Mouse (Mus musculus) liver (tissue): ENCODE data around the gene Tns4.
A peak's percentile ranks its signal among the peaks of the same experiment; 100 is the strongest.

Experiments used
- DNase-seq: peaks from one replicate; pipeline ENCODE4 v3.0.0-alpha.2; 2020; ENCODE audit warnings: mixed read lengths

Gene Tns4

DNA sequence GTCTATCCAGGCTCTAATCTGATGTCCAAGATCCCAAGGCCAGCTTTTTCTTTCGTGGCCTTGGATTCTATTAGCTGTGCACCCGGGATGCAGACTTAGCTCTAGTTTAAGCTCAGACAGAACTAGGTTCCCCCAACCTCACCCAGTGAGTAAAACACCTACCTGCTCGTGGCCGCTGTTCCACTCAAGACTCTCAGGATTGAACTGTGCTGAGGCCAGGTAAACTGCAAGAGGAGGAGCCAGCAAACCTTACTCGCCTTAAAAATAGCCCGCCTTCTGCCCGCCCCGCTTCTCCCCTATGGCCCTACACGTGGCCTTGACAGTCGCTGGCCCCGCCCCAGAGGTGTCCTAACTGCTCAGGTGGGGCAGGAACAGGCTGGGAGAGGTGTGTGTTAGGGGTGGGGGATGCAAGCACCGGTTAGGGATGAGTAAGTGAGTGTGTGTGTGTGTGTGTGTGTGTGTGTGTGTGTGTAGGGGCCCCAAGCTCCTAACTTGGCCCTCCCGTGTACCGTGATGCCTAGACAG is at the start of gene Tns4:
Gene Tns4, minus strand, starts transcription at position 230 of the 525 bp plus-strand sequence.
- no peak for DNase-seq

DNA sequence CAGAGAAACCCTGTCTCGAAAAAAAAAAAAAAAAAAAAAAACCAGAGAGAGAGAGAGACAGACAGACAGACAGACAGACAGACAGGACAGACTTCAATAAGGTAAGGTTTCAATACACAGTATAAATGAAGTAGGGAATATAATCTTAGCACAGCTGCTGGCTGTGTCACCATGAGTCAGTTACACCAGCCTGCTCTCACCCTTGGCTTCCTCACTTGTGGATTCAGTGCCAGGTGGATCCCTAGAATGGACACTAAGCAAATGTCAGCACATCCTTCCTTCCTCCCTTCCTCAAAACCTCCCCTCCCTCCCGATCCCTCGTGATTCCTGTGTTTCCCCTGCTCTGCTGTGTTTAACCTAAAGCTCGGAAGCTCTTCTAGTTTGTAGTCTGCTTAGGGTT is 48.3 kb upstream of the Tns4 start:
- DNase-seq, result no peak

DNA sequence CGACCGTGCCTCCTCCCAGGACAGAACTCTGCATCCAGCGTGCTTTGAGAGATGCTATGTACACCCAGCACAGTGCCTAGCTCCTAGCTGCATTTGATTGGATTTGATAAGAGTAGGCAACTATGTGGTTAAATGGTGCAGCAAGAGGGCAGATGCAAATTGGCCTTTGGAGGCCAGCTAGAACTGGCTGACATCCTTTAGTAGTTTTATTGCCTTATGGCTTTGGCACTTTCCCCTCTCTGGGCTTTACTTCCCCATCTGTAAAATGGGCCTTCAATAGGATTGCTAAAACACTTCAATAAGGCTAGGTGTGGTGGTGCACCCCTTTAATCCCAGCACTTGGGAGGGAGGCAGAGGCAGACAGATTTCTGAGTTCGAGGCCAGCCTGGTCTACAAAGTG is 47.9 kb upstream of the Tns4 start:
- DNase-seq, result no peak

DNA sequence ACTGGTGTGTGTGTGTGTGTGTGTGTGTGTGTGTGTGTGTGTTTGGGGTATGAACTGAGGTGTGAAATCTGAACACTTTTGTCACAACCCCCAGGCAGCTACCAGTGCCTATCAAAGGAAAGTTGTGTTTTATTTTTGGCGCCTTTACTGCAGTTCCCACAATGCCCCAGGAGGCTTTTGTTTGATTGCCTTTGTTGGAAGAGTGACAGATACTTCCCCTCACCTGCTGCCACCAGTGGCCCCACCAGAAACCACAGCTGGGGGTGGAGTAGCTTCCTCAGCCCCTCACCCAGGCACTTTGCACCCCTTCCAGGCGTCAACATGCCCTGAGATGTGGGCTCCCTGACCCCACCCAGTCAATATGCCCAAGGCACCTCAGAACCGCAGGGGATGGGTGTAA is 47.3 kb upstream of the Tns4 start:
- no peak for DNase-seq

DNA sequence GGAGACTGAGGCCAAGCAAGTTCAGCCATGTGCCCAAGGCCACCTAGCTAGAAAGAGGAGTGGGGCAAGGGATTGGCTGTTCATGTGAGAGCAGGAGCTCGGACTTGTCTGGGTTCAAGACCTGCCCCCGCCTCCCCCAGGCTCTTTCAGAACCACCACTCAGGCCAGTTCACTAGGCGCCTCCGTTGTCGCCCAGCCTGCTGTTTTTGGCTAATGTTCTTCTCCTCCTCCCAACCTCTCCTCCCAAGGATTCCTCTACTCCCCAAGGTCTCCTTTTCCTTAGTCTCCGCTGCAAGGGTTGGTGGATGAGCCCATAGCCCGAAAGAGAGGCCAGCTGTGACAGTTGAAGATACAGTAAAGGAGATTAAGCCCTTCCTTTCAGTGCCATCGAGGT is 45.9 kb upstream of the Tns4 start:
- DNase-seq, result no peak

DNA sequence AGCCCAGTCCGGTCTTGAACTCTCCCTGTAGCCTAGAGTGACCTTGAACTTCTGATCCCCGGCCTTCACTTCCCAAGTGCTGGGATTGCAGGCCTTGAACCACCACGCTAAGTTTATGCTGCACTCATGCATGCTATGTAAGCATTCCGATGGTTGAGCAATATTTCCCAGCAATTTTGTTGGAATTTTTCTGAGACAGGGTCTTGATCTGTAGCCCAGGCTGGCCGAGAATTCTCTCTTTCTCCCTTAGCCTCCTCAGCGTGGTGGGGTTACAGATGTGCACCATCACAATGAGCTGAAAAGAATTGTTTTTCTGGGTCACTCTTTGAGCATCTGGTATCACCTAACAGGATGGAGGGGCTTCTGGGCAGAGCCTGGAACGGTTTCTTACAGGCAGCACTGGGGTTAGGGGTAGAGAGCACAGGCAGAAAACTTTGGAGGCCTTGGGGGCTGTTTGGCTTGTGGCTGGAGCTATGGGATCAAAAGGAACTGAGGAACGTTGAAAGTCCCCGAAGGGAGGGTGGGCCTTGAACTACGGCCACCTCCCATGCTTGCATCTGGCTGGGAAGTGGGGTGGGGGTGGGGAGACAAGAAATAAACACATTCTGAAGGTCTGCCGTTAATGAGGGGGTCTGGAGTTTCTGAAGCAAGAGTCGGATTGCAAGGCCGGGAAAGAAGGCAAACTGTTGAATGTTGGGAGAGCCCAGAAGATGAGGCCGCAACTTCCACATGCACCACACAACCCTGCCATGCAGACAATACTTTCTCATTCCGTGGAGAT is 45.4 kb upstream of the Tns4 start:
- DNase-seq, result no peak

DNA sequence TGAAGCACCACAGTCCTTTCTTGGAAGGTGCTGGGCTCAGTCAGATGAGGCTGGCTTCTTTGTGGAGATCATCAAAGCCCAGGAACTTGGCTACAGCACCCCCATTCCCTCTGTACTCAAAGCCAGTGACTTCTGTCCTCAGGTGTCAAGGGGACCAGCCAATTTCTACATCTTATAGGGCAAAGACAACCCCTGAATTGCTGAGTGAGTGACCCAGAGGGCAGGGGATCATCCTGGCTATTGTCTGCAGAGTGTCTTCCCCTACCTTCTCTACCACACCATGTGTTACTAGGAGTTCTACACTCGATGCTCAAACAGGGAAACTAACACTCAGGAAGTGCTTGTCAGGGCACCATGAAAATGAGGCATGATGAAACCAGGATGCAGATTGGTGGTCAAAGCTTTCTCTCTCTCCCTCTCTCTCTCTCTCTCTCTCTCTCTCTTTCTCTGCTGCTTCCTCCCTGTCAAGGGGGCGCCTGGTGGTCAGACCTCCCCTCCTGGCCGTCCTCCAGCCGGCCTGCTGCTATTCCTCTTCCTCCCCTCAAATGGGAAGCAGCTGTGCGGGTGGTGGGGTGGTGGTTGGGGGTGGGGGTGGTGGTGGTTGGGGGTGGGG is 44.3 kb upstream of the Tns4 start:
- no peak for DNase-seq

DNA sequence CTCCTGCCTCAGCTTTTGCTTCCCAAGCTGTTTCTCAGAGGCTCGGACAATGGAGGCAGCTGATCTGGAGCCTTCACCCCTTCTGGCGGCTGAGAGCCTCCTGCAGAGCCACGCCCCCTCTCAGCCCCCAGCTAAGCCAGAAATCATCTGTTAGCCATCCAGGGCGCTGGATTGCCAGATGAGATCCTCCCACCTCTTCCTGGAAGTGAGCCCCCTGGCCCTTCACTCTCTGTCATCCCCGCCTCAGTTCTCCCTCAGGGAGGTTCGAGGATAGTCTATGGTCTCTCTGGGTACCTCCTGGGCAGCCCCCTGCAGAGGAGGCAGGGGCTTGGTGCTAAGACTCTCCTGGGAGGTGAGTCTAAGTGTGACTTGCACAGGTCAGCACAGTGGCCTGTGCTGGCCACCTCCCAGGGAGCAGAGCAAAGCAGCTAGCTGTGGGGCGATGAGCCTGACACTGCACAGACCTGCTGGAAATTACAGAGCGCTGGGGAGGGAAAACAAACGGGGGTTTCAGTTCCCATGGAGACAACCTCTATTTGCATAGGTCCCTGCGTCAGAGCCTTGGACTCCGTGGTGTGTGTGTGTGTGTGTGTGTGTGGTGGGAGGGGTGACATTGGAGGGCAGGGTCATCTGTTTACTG is 43.1 kb upstream of the Tns4 start:
- peak; percentile 54 for DNase-seq

DNA sequence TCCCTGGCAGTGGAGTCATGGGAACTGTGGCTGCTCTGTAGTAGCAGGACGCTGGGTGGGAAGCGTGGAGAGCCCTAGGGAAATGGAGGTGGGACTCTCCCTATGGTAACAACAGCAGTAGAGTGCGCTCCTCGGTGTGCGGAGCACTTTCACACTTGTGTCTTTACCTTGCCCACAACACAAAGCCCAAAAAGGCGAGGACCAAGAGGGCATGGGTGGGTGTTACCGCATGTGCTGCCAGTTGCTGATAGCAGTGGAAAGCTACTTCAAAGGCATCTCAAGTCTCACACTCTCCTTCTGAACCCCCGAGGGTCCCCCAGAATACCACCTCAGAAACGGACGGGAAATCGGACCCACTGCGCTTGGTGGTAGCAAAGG is 42.3 kb upstream of the Tns4 start:
- no peak for DNase-seq

DNA sequence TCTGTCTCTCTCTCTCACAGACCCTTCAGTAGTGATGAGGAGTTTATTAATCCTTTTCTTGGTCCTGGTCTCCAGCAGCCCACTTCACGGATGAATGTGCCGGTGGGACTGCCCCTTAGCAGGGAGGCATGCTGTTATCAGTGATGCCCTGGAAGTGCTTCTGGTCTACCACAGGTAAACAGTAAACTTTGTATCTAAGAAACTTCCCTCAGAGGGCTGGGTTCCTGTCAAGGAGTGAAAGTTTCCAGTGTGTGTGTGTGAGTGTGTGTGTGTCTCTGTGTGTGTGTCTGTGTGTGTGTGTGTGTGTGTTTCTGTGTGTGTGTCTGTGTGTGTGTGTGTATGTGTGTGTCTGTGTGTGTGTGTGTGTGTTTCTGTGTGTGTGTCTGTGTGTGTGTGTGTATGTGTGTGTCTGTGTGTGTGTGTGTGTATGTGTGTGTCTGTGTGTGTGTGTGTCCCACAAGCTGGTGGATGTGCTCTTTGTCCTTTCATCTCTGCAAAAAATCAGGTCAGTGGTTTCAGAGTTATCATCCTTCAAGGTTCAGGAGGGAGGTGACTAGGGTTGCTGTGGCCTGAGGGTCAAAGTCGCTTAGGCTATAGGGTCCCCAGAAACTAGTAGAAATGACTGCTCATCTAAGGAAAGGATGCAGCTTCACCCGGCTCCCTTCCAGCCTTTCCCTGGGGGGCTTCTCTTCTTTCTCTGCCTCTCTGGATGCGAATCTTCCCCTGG is 41.8 kb upstream of the Tns4 start:
- no peak for DNase-seq

DNA sequence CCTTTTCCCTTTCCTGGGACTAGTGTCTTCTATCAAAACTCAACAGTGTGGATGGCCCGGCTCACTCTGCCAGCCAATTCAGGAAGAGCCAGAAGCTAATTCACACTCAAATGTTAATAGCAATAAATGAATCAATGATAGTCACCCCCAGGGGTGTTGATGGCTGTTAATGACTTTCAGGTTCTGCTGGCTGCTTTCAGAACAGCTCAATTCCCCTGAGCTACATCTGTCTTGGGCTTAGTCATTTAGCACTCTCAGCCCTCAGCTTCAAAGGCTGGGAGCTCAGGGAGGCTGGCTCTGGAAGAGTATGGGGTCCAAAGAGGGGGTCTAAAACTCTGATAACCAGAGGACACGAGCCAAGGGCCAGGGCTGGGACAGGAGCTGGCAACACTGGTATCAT is 40.2 kb upstream of the Tns4 start:
- DNase-seq, result no peak

DNA sequence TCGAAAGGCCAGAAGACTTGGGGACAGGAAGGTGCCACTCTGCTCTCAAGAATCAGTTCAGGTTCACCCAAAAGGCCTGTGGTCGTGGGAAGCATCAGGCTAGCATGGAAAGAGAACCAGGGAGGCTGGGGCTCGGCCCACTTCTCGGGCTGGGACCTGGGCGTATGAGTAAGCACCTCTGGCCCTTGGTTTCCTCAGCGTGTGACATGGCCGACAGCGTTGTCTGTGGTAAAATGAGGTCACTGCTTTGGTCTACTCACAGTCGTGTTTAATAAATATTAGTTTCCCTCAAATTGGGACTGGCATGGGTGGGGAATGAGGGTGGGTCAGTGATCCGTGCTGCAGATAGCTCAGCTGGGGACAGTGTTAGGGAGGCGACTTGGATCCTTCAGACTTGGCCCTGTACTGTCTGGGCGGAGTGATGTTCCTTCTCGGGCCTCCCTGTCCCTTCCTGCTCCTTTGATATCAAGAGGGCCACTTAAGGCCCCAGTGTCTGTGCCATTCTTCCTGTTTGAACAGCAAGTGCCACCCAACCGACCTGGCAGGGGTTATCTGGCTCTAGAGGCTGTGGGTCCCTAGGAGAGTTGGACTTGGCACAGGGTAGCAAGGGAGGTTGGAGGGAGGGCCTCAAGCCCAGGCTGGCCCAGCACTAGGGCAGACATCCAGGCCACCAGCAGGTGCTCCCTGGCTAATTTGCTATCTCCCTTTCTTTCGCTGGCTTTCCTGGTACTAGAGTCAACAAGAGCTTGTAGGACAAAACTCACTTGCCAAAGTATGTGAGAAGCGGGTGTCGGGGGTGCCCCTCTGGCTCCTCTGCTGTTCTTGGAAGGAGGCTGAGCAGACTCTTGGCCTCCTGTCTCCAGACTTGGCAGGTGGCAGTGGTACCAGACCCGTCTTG is 38.9 kb upstream of the Tns4 start:
- DNase-seq, result no peak

DNA sequence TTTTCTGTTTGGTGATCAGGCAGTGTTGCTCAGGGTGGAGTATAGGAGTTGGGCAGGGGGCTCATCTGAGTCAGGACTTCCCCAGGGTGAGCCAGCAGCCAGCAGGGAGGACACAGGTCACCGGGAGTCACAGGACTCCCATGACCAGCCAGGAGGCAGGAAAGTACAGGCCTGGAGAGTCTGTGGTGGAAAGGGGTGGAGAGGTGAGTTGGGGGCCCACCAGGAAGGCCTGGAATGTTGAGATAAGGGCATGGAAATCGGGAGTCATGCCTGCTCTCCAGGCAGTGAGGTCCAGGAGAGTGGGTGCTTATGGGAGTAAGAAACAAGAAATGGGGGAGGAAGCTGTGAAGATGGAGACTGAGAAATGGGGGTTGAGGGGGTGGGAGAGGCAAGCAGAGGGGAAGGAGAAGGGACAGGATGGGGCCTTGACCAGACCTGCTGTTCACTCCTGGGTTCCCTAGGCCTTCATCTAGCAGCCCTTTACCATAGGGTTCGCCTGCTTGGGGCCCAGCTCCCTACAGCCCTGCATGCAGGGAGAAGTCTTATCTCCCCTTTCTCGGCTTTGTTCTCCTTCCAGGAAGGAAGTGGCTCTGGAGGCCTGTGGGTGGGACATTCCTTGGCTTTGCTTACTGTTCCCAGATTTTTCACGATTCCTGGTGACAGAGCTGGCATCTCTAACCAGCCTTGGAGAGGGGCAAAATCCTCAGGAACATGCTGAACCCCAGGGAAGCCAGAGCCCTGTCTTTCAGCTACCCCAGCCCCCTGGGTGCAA is 37.6 kb upstream of the Tns4 start:
- no peak for DNase-seq

DNA sequence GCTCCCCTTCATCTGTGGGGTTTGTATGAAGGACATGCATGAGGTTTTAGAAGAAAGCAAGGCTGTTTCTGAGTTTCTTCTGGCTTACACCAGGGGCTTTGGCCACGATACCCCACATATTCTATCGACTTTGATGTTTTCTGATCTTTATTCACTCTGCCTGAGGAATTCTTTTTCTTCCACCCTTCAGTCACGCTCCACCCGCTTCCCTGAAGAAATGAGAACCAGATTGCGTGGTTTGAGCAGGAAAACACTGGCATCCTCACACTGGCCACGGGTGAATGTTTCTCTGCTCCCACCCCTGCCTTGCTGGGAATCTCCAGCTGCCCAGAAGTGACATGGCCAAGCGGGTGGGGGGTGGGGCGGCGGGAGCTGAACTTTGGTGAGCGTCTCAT is 35.5 kb upstream of the Tns4 start:
- no peak for DNase-seq

DNA sequence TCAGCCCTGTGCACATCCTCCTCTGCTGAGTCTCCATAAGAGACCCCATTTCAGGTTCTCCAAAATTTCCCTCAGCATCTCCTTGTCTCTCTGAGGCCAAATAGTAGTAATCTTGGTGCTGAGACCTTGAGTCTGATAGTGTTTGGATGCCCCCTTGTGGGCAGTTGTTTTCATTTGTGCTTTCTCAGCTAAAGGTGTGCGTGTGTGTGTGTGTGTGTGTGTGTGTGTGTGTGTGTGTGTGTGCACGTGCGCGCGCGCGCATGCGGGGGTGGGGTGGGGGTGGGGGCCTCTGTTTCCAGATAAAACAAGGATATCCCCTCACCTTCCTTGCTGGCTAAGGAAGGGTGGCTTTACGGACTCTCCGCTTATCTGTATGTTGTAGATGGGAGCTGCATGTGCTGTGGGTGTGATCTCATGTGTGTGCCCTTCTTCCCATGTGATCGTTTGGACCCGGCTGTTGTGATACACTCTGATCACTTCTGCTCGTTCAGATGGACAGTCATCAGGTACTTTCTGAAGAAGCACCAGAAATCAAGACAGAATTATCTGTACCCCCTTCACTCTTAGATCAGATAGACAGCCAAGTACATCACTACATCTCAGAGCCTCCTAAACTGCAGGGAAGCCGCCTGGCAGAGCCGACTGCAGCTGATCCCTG is 35.0 kb upstream of the Tns4 start:
- peak; percentile 44 for DNase-seq

DNA sequence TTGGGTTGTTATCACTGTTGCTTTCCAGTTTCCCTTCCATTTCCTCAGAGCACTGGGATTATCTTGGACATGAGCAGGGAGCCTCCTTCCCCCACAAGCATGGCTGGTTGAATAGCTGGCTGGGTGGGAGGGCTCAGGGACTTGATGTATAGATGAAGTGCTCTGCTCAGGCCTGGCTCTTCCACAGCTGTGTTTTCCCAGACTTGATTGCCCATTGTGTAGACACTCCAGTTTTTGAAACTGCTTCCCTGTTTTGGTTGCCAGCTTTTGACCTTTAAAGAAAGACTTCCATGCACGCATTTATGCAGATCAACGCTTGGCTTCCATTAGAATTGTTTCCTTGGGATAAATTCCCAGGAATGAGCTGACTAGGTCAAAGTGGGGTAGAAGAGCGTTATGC is 33.6 kb upstream of the Tns4 start:
- DNase-seq, result no peak

DNA sequence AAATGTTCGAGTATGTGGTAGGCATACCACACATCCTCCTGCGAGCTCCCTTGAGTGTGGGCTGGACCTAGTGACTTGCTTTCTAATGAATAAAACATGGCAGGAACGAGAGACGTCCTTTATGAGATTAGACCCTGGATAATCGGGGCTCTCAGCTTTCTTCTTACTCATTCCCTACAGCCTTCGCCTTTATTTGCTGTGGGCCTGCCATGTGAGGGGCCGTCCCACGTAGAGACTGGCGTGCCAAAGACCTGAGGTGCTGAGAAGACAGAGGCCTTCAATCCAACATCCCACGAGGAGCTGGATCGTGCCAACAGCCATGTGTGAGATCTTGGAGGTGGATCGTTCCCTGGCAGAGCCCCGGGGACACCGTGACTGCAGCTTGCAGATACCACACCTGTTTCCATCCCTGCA is 32.1 kb upstream of the Tns4 start:
- no peak for DNase-seq

DNA sequence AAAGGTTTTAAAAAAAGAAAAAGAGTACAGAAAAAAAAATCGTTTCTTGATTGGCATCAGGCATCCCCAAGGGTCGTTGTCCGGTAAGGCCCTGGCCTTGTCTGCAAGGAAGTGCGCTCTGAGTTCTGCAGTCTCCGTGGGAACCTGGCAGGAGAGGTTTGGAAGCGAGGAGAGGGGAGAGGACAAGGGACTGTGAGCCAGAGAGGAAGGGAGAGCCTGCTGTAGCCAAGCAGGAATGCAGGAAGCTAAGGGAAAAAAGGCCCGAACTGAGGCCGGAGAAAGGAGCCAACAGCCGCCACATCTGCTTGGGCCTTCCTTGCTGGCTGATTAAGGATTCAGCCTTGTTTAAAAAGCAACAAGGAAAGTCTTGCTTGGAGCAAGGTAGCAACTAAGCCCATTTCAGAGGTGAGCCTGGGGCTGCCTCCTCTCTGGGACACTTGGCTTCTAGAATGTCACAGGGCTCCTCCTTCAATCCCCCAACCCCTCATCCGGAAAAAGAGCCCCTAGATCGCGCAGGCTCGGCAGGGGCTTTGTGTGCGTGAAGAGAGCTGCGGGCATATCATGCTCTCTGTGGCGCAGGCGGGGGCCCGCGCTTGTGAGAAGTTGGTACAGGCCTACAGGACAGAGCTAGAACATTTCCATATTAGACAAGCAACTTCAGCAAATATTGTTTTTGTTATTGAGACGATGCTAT is 31.6 kb upstream of the Tns4 start:
- DNase-seq, result no peak

DNA sequence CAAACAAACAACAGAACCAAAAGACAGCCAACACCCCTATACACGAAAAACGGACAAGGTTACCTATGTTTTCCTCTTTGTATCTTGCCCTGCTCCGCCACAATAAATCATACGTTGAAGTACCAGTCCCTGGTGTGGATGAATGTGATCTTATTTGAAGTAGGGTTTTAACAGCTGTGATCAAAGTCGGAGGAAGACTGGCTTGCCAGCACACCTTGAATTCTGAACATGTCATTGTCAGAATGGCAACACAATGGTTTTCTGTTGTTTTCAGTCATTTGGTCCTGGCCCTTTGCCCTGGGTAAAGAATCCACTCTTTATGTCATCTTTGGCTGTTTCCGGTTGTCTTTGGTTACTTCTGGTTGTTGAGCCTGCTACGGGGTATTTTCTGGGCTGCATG is 29.9 kb upstream of the Tns4 start:
- no peak for DNase-seq

DNA sequence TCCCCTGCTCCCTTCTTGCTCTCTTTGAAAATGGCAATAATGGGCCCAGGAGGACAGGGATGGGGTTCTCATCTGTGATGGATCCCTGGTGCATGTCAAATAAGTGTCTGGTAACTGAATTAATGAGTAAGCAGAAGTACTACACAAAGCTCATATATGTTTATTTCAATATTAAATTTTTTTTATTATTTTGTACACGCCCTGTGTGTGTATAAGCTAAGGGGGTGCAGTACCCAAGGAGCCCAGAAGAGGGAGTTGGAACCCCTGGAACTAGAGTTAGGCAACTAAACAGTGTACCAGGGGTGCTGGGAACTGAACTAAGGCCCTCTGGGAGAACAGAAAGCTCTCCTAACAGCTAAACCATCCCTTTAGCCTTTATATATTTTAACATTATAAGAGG is 29.3 kb upstream of the Tns4 start:
- no peak for DNase-seq
